Mouse (Mus musculus) gastrocnemius, adult 2 months (tissue): ENCODE measurements around the gene Btbd9. TPM values are rescaled to one million over a fixed set of nuclear protein-coding genes. Genes with fewer than 3 reads are reported as not detected.

Source experiments
- DNase-seq: peaks from one replicate; pipeline ENCODE4 v3.0.0; 2022
- H3K27ac ChIP-seq: fragments of 200-600 bp; 2 replicates; pipeline ENCODE4 v1.8.1; 2022; ENCODE audit warnings: mild to moderate bottlenecking
- H3K4me3 ChIP-seq: fragments of 200-600 bp; 2 replicates; pipeline ENCODE4 v1.8.1; 2022; ENCODE audit warnings: mild to moderate bottlenecking, moderate library complexity
- CTCF ChIP-seq: fragments of 200-600 bp; IDR thresholded peaks from 2 replicates; pipeline ENCODE4 v1.8.1; 2022; ENCODE audit warnings: antibody characterized with exemption, mild to moderate bottlenecking, moderate library complexity
- intact Hi-C: fragments of 180-260 bp; cut with DNase I; formaldehyde crosslinking; loops from one replicate; pipeline ENCODE4 v1.15.1; 2025
- total RNA-seq, 2 experiments: library from RNA; stranded (reverse); gene quantifications; 2 replicates each; pipeline ENCODE4 v1.2.3; 2021

The Btbd9 gene
- total RNA-seq, 2 experiments from 2014 or later: 11.9 to 14.7 TPM

DNA sequence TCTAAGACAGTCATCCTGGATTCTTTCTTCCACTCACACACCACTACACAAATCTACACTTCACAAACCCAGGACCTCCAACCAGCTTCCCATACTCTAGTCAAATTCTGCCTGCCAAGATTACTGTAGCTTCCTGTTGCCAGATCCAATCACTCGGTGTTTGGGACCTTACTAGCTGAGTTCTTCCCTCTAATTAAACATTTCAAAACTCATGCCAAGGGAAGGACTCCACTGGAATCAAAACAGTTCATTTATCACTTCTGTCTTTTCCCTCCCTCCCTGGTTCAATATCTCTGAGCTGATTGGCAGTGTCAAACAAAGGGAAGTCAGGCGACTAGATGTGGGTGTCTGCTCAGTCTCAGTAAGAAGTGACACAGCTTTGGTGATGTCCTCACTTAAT, 101.7 kb downstream of the Btbd9 start:
- H3K27ac ChIP-seq: no peak overlapping the region
- intact Hi-C loops: no loop called here
- no peak overlapping the region for H3K4me3 ChIP-seq
- TF ChIP-seq CTCF: no peak
- DNase-seq: no peak

DNA sequence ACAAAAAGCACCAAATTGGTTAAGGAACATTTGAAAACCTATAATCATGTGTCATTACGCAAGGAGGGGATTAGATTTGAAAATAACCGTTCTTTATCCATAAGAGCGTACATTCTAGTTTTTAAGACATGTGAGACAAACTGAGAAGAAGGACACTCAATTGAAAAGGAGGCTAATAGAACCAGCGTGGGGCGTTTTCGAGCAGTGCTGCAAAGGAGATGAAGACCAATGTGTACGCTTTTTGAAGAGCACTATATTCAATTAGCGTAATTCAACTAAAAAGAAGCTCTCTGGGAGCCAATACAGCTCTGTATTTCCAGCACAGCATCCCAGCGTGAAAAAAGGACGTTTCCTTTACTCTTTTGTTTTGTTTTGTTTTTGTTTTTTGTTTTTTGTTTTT, 103.5 kb downstream of the Btbd9 start:
- H3K4me3 ChIP-seq: no peak overlapping the region
- no peak overlapping the region for H3K27ac ChIP-seq
- intact Hi-C loops: no loop called here
- DNase-seq: no peak
- no peak for TF ChIP-seq CTCF

DNA sequence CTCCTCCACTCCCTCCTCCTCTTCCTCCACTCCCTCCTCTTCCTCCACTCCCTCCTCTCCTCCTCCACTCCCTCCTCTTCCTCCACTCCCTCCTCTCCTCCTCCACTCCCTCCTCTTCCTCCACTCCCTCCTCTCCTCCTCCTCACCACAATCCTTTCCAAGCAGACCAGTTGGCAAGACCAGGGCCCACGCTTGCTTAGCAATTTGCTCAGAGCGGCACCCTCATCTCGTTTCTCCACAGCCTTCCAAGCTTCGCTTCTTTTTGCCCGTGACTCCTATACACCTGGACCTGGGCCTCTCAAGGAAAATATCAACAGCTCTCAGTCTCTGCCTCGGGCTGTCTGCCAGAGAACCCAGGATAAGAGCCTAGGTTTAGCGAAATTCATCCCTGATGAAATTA, 104.8 kb downstream of the Btbd9 start:
- Histone ChIP-seq H3K27ac (no peak overlapping the region), H3K4me3 (no peak overlapping the region)
- intact Hi-C loops: no loop called here
- DNase-seq: no peak
- no peak for TF ChIP-seq CTCF

DNA sequence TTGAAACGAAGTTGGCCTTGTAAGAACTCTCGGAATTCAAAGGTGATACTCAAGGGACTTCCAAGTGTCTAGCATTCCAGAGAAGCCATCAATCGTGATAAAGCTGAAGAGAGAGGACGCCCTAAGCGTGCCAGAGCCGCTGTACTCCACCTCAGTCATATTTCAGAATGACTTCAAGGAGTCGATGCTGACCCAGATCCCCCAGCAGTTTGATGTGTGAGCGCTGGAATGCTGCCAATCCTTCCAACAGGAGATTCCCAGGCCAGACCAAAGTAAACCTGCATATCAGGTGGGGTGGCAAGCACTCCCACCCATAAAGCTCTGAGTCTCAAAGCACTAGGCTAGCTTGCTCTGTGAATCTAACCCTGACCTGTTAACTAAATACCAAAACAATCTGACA, 105.5 kb downstream of the Btbd9 start:
- intact Hi-C loops: no loop called here
- no peak for TF ChIP-seq CTCF
- no peak overlapping the region for H3K4me3 ChIP-seq
- no peak overlapping the region for H3K27ac ChIP-seq
- DNase-seq: no peak

DNA sequence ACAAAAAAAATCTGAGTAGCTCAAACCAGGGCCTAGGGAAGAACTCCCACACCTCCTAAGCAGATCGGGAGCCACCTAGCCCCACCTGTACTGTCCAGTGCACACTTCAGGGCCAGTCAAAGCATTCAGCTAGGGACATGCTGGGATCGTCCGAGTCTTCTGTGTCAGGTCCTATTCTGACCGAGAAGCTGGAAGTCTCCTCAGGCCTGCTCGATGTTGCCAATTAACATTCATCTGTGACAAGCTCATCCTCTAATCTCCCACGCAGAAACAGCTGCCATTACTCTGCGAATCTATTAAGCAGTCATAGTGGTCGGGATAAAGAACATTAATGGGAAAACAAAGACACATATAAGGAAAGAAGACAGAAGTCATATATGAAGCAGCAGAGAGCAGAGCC, 106.0 kb downstream of the Btbd9 start:
- Histone ChIP-seq H3K27ac (no peak overlapping the region), H3K4me3 (no peak overlapping the region)
- TF ChIP-seq CTCF: no peak
- intact Hi-C loops: no loop called here
- DNase-seq: no peak

DNA sequence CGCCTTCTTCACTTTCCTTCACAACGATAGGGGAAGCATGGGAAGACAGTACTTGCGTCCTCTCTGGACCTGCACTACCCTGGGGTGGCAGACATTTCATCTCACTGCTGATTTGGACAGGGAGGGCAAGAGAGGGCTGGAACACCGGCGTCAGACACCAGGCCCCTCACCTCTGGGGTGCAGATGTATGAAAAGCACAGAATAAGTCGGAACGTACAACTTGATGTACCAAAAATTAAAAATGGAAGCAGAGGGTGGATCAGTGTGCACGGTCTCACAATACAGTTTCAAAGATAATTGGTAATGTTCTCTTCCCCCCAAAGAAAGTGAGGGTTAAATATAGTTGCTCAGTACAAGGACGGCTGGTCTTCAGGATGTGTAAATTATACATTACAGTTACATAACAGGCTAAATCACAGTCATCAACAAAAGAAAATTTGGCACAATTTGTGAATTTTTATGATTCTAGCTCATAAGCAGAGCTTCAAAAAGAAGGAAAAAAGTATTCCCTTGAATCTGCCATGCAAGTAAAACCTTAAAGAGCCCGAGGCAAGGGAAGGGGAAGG, 106.7 kb downstream of the Btbd9 start:
- no peak for TF ChIP-seq CTCF
- no peak for DNase-seq
- intact Hi-C loops: no loop called here
- Histone ChIP-seq H3K4me3 (no peak overlapping the region), H3K27ac (no peak overlapping the region)

DNA sequence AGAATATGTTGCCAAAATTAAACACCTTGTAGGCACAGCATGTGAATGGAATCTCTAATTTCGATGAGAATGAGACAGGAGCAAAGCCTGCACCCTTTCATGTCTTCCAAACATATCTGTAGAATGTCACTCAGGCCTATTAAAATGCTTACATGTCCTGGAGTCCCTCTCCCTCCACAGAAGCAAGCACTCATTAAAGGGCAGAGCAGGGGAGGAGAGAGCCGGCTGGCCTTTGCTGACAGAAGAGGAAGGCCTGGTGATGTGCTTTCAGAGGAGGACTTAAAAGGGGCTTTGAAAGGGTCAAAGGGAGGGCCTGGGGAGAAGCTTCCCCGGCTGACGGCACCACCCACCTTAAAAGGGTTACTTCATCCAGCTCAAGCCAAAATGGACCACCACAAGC, 107.9 kb downstream of the Btbd9 start:
- intact Hi-C loops: no loop called here
- no peak for DNase-seq
- no peak overlapping the region for H3K27ac ChIP-seq
- no peak for TF ChIP-seq CTCF
- H3K4me3 ChIP-seq: peak overlapping the region; percentile 57

DNA sequence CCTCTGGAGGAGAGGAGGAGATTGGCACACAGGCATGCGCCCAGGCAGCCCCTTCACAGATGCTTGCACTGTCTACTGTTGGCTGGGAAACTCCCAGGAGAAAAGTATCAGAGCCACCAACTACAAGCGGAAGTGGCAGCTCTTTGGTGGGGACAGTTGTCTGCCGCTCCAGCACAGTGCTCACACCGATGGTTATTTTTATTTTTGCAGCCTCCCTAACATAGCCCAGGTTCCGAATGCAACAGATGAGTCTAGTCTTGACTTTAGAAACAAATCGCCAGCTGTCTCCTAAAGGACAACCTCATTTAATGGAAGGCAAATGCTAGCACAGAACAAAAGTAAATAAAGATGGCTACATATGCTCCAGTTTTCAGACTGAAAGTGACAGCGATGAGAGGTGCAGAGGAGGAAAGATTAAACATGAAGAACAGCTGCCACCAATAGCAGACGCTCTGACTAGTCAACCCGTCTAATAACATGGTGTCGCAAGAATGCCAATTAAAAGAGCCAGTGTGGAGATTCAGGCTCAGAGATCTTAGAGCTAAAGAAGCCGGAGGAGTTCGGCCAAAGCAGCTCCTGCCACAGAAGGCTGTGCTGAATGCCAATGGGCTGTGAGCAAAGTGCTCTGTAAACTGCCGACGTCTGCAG, 108.6 kb downstream of the Btbd9 start:
- peak; percentile 40 for DNase-seq
- intact Hi-C loops: no loop called here
- peak overlapping the region; percentile 57 for H3K4me3 ChIP-seq
- peak overlapping the region; percentile 66 for H3K27ac ChIP-seq
- no peak for TF ChIP-seq CTCF

DNA sequence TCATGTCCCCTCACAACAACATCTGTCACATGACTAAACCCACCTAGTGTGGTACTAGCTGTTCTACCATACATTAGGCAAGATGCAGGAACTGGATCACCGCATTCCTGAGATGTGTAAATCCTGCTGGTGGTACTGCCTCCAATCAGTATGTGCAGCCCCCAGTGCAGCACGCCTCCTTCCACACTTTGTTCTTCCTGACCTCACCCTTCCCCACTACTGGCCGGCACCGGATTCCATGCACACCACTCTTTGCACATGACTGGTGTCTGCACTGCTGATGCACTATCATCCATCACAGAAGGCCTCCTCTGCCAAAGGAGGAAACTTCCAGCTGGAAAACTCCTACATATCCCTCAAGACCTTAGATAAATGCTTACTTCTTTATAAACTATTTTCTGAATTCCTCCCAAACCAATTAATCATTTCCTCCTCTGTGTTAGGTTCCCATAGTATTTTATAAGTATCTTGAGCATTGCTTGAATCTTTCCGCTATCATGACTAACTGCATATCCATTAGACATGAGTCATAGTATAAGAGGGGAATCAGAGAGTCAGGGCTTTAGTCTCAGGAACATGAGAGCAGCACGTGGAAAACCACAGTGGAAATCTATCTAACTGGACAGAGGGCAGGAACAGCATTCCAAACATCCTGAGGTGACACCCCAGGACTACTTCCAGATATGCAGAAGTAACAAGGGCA, 111.1 kb downstream of the Btbd9 start:
- no peak for TF ChIP-seq CTCF
- no peak for DNase-seq
- H3K4me3 ChIP-seq: no peak overlapping the region
- H3K27ac ChIP-seq: no peak overlapping the region
- intact Hi-C loops: no loop called here

DNA sequence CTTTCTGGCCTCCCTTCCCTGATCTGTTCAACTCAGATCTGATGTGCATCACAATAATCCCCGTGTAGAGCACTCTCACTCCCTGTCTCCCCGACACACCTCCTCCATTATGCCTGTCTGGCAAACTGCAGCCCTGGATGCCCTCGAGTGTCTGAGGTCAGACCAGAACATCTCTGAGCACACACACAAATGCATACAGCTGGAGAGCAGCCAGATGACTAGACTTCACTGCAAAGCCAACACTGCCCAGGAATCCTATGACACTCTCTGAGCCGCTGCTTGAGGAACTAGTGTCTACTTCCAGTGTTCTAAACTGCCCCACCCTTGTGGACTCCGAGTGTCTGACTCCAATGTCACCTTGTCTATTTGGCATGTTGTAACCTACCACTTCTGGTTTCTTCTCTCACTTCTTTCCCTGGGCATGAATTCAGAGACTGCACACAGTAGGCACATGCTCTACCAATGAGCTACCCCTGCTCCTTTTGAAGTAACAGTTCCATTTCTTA, 112.0 kb downstream of the Btbd9 start:
- no peak overlapping the region for H3K4me3 ChIP-seq
- no peak for TF ChIP-seq CTCF
- intact Hi-C loops: no loop called here
- no peak overlapping the region for H3K27ac ChIP-seq
- no peak for DNase-seq

DNA sequence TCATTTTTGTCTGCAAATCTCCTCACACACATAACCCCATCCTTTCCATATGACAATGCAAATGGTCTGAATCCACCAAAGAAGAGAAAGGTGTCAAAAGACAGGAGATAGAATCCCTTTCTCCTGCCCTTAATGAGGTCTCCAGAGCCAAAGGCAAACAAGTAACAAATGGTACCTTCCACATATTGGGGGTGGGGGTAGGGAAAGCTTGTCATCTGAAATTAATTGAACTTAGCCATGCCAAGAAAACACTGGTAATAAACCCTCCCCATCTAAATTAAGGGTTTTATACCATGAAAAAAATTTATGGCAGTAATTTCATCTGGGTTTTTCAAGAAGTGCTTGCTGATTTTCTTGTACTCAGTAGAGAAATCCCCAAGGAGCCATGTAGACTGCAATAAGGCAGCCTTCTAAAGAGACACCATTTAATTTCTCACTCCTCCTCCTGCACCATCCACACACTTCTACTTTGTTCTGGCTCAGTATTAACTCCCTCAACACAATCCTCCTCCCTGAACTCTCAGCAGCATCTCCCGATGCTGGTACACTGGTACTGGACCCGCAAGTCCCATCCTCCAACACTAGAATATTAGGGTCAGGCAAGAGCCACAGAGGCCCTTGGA, 115.5 kb downstream of the Btbd9 start:
- H3K27ac ChIP-seq: no peak overlapping the region
- intact Hi-C loops: no loop called here
- no peak for DNase-seq
- H3K4me3 ChIP-seq: no peak overlapping the region
- no peak for TF ChIP-seq CTCF

DNA sequence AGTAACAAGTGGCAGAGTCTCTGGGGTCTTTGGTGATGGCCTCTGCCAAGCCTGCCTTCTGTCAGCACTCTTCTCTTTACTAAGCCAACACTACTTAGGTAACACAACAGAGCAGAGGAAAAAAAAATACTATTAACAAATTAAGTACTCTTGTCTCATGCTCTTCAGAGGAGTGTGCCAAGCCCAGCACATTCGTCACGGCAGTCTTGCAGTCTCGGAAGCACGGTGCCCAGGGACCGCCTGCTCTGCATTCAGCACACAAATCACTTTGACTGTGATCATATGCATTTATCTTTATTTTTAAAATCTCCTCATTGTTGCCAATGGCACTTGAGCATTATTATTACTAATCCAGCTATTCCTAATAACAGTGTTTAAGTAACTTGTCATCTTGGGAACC, 116.6 kb downstream of the Btbd9 start:
- DNase-seq: no peak
- Histone ChIP-seq H3K27ac (no peak overlapping the region), H3K4me3 (no peak overlapping the region)
- TF ChIP-seq CTCF: no peak
- intact Hi-C loops: loop anchor here (5.0 to 10.0 kb wide), 4 partner anchors 195 to 347 kb away; no protein-coding TSS in a partner anchor

DNA sequence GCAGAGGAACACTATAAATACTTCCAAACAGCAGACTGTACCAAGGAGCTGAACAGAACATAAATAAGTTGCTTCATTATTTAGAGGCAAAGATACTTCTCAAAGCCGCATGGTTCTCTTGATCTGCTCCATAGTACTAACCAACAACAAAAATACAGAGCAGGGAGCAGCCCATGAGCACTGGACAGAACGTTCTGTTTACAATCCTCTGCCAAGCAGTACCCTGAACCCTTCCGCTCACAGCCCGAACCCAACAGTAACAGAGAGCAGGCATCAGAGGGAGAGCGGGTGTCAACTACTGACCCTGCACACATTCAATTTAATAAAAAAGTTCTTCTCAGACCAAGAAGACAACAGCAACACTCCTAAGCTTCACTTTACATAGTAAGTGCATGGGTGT, 117.4 kb downstream of the Btbd9 start:
- 0 out of 2 replicates have a peak overlapping the region, but pooled peaks have one; percentile 6 for H3K27ac ChIP-seq

More for the DNA sequence above, 117.4 kb downstream of the Btbd9 start:
- intact Hi-C loops: loop anchor here (5.0 to 10.0 kb wide), 4 partner anchors 194 to 347 kb away; no protein-coding TSS in a partner anchor
- DNase-seq: no peak
- TF ChIP-seq CTCF: no peak
- no peak overlapping the region for H3K4me3 ChIP-seq
